Mouse (Mus musculus) heart, postnatal 10 days (tissue): ENCODE results near the gene Gm20388. TPM values are rescaled to one million over a fixed set of nuclear protein-coding genes. Genes with fewer than 3 reads are reported as not detected.

ENCODE experiments used
- DNase-seq, 2 experiments: peaks; one replicate each; pipeline ENCODE4 v3.0.0; 2021
- intact Hi-C: fragments of 180-260 bp; cut with DNase I; formaldehyde crosslinking; loops from one replicate; pipeline ENCODE4 v1.15.1; 2025
- total RNA-seq, 2 experiments: library from RNA; stranded (reverse); gene quantifications; 2 replicates each; pipeline ENCODE4 v1.2.3; 2021

Gene Gm20388
- total RNA-seq, 2 experiments from 2014 or later = 2.0 to 2.2 TPM

DNA sequence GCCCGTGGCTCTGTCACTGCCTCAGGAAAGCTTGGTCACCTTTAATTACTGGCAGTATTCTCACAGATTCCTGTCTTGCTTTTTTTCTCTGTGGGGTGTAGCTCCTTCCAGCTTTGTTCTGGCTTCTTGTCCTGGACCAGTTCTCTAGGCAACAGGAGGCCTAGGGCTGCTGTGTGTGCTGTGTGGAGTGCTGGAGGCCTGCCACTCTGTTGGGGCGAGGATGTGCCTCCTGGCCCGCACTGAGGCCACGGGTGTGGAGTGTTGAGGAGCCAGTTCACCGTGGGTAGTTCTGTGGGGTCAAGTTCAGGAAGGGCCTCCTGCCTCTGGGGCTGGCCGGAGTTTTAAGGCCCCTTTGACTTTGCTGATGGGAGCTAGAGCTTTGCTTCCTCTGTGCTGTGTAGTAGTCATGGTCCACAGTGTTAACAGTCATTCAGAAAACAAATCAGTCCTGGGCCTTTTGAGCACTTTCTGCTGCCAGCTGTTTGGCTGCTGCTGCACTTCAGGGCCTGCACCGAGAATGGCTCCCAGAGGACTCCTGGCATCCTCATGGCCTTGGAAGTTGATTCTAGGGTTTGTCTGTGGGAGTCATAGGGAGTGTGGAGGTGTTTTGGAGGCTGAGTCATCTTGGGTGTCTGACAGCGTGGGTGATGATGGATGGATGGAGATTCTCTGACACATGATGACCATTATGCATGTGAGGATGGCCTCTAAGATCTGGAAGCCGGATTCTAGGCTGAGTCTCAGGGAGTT is 2080.0 kb downstream of the Gm20388 start:
- DNase-seq = peak; percentile 25 to 33

DNA sequence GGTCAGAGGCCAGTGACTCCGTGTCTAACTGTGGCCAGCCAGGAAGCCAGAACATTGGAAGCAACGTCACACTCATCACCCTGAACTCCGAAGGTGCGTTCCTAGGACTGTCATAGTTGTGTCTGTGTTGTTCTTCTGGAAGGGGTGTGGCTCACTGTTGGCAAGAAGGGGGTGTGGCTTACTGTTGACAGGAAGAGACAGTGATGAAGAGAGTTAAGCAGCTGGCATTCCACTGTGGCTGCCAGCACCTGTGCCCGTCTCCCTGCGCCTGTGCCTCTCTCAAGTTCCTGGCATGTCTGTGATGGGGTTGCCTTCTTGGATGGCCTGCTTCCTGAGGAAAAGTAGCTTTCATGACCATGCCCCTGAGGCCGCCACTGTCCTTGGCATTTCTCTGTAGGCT is 2081.0 kb downstream of the Gm20388 start:
- no peak for DNase-seq
- intact Hi-C loops = no loop called here

More for the DNA sequence above, 2080.0 kb downstream of the Gm20388 start:
- intact Hi-C loops = no loop called here

DNA sequence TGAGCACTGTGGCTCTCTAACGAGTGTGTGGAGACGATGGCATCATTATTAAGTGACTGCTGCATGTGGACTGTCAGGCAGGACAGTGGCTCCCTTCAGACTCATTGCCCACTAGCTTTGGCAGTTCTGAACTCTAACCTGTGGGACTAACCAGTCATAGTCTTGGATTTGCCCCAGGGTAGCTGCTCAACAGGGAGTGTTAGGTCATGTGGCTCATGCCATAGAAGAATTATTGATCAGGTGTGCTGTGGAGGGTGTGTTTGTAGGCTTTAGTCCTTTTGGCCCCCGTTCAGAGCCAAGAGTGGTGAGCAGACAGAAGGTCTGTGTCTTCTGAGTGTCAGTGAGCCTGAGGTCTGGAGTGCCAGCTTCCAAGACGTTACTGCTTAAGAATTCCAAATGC is 2082.3 kb downstream of the Gm20388 start:
- no peak for DNase-seq
- intact Hi-C loops = no loop called here

DNA sequence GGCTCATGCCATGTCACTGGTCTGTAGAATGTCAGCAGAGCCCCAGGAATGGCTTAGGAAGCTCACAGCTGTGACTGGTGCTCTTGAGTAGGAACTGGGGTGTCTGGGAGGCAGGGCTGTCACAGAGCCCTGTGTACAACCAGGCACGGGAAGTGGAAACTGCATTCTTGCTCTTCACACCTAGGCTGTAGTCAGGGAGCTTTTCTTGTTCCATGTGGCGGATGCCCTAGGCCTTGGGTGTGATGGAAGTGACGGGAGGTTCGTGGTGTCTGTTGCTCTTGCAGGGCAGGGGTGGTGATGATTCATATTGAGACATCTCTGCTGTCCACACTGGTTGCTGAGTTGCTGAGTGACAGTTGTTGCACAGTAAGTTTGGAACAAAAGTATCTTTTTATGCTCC is 2084.5 kb downstream of the Gm20388 start:
- intact Hi-C loops = no loop called here
- DNase-seq = no peak

DNA sequence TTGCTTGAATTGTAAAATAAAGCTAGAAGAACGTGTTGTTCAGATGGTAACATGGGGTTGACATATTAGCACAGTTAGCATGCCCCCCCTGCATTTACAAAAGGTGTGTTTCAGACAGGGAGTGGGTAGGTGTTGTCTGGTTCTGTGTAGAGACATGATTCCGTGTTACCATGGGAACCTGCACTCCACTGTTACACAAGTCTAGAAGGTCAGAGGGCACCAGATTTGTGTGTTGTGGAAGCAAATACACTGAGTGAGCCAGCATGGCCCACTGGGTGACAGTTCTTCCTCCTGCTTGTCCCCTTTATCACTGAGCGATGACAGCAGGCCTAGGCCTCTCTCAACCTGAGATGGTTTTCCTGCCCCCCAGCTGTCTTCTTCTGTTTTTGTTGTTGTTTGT is 2085.3 kb downstream of the Gm20388 start:
- intact Hi-C loops = no loop called here
- DNase-seq = no peak

DNA sequence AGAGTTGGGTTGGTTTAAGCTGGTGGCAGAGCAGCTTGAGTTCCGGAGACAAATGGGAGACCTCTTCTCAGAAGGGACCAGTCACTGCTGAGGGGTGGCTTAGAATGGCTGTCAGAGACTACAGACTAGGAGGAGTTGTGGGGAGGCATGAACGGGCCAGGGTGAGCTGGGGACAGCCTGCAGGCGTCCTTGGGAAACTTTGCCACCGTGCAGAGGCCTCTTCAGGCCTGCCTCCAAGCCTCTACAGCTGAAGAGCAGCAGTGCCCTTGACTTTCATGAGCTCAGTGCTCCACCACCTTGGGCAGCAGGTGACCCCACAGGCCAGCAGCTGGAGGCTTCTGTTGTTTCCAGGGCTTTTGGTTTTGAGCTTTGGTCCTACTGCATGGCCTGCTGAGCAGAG is 2088.0 kb downstream of the Gm20388 start:
- peak in 1 of 2 experiments; percentile 21 for DNase-seq
- intact Hi-C loops = no loop called here

DNA sequence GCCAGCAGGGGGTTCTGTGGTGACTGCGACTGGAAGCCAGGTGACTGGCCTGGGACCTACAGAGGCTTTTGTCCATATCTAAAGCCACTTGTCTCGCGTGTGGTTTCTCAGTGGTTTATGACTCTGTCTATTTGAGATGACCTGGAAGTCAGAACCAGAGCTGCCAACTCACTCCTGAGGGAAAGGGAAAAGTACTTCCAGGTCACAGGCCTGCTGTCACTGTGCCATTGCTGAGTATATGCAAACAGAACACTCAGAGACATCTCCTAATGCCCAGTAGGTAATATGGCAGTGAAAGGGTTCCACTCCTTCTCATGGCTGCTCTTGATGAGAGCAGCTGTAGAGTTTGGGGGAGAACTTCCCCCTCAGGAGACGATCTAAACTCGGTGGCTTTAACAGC is 2088.6 kb downstream of the Gm20388 start:
- intact Hi-C loops = no loop called here

DNA sequence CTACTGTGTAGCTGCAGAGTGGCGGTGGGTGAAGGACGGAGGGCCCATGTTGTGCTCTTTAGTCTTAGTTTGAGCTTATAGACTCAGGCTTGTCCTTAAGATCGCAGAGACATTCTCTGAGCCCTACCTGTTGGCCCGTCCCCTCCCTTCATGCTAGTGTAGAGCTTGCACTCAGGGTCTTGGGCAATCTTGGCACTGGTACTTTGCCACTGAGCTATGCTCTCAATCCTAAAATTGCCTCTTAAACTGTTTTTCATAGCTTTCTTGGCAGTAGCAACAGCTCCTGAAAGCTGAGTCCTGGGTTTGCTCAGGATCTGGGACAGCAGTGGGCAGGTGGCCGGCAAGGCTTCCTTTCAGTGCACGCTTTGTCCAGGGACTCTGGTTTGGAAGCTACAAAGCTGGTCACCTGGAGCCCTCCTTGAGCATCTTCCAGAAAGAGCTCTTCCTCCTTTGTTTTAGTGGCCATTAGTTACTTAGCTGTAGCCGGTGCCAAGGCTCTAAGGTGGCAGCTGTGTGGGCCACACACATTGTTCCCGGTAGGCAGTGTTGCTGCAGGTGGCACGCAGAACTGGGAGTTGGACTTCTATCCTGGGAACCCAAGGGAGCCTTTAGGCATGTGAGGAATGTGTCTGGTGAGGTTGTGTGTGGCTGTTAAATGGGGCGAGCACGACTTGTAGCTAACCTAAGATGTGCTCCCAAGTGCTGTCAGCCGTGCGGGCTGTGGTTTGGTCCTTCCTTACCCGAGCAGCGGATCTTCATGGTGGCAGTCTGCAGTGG is 2090.9 kb downstream of the Gm20388 start:
- intact Hi-C loops = no loop called here
- DNase-seq = no peak

More for the DNA sequence above, 2088.6 kb downstream of the Gm20388 start:
- peak in 1 of 2 experiments; percentile 36 for DNase-seq

DNA sequence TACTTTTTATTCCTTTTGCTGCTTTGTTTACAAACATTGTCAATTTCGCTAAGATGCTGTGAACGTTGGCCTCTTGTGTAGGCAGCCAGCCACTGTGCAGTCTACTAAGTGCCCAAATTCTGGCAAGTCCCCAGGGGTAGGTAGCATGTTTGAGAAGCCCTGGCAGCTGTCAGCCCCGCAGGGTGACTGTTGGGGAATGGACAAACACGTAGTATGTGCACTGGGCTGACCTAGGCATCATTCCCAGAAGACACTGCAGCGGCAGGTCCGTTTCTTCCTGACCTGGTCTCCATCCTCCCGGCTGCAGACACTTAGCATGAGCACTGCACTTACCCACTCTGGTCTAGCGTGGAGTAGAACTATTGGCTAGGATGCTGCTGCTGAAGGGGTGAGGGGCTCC is 2093.0 kb downstream of the Gm20388 start:
- peak; percentile 58 to 59 for DNase-seq
- intact Hi-C loops = no loop called here

DNA sequence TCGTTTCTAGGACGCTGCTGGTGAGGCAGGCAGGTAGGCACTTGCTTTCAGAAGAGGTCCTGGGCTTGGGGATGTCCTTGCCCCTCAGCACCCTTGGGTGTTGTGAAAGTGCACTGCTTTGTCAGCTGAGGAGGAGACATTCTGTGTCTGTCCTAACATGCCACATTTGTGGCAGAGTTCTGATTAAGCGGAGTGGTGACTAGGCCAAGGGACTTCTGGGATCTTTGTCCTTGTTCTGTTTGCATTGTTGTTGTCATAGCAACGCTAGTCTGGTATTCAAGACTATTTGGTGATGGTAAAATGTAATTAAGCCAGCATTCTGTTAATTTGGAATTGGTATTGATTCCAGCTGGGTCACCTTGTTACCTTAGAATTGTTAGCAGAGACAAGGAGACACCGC is 2093.5 kb downstream of the Gm20388 start:
- no peak for DNase-seq
- intact Hi-C loops = no loop called here

DNA sequence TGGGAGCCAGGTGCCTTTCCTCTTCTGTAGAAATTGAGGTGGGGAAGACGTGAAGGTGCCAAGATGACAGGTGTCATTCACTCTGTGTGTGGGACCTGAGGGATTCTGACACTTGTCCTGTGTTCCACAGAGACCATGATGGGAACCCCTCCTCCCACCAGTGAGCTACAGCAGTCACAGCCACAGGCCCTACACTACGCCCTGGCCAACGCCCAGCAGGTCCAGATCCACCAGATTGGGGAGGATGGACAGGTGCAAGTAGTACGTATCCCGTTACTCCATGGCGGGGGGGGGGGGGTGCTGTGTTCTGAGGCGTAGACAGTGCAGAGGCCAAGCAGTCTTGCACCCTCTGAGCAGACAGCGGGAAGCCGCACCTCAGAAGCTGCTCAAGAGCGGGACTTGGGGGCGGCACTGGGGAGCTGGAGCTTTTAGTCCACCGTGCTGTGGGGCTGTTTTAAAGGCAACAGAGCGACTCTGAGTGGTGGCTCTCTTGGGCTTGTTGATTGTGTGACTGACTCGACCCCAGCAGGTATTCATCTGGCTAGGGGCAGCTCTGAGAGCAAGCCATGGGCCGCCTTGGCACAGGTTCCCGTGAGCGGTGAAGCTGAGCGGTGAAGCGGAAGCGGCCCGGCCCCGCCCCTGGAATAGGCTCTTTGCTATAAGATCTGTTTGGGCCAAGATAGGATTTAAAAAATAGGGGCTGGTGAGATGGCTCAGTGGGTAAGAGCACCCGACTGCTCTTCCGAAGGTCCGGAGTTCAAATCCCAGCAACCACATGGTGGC is 2095.0 kb downstream of the Gm20388 start:
- intact Hi-C loops = no loop called here

DNA sequence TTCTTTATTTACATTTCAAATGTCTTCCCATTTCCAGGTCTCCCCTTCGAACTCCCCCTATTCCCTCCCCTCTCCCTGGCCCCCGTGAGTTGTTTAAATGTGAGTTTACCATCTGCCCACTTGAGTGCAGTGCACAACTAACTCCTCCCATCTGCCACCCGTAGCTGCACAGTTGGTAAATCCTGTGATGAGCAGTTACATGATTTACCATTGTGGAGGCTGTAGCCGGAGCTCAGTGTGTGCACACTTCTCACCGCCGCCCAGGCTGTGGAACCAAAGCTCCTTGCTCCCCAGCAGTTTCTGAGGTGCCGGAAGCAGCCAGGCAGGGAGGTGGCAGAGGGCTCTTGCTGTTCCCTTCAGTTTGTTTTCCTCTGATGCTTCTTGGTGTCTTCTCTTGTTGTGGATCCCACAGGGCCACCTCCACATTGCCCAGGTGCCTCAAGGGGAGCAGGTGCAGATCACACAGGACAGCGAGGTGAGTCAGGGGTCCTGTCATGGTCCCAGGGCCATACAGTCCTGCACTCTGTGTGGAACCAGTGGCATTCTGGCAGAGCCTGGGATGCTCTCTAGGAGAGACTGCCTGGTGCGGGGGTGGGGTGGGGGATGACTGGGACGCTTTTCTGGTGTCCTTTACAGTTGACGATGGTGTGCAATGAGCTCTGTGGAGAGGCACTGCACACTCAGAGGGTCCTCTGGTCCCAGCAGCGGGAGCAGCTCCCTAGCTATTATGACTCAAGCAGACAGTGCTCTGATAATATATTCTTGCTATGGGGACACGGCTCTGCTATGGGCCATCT is 2096.2 kb downstream of the Gm20388 start:
- DNase-seq = no peak
- intact Hi-C loops = no loop called here

More for the DNA sequence above, 2095.0 kb downstream of the Gm20388 start:
- DNase-seq = no peak

DNA sequence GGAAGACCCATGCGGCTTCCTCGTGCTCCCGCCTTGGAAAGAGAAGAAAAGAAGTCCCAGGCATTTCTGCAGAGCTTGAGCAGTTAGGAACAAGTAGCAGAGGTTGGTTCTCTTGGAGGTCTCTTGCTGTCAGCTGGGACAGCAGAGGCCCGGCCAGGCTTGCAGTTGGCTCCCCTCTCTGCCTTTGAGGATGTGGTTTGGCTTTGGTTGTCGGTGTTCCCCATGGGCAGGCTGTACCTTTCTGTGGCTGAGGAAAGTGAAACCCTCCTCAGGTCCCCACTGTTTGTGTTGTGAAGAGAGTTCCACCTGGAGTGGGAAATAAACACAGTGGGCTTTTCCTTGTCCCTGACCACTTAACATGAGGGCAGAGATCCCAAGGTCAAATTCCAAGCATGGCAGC is 2097.8 kb downstream of the Gm20388 start:
- intact Hi-C loops = no loop called here
- DNase-seq = no peak

DNA sequence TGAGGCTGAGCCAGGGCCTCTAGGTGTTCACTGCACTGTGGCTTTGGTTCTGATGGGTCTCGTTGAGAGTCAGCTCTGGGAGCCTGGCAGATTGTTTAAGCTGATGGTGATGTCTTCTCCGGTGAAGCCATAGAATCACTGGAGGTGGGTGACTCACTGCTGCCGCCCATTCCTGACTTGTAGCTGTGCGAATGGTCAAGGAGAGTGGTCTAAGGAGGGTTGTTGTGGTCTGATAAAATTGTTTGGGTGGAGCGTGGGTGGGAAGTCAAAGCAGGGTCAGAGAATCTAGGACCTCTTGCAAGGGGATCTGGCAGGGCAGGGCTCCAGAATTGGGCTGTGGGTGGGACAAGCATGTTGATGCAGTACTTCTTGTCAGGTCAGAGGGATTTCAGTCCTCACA is 2100.0 kb downstream of the Gm20388 start:
- intact Hi-C loops = no loop called here
- DNase-seq = no peak

DNA sequence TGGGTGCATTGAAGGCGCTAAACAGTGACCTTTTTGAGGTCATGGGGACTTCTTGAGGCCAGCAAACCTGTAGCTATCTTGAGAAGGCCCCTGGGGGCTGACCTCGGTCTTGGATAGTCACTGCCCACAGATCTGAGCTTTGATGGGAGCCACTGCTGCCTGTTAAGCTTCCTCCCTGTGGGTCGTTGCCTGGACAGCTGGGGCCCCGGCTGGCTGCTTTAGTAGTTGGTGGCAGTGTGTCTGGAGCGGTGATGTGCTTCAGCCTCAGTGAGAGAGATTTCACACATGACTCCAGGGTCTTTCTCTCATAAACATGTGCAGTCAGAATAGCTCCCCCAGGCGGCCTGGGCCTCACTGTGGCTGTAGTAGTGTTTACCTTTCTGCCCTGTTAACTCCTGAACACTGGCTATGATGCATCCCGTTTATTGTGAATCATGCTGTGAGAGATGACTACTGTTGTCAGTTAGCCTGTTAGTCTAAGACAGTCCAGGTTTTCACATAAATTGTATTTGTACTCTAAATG is 2100.5 kb downstream of the Gm20388 start:
- intact Hi-C loops = no loop called here
- DNase-seq = no peak

DNA sequence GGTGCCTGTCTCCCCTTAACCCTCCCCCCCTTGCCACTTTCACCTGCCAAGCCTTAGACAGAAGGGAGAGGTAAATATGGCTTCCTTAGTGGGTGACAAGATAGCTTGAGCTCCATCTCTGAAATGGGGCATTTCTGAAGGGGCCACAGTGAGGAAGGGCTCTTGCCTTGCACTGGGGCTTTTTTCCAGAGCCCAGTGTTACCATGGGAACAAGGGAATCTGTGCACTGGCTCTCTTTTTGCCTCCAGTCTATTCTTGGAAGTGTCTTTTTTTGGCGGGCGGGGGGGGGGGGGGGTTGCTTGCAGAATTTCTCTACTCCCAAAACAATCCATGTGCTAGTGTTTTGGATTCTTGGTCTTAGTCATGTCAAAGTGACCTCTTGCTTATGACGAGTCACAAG is 2104.0 kb downstream of the Gm20388 start:
- intact Hi-C loops = no loop called here
- DNase-seq = no peak

DNA sequence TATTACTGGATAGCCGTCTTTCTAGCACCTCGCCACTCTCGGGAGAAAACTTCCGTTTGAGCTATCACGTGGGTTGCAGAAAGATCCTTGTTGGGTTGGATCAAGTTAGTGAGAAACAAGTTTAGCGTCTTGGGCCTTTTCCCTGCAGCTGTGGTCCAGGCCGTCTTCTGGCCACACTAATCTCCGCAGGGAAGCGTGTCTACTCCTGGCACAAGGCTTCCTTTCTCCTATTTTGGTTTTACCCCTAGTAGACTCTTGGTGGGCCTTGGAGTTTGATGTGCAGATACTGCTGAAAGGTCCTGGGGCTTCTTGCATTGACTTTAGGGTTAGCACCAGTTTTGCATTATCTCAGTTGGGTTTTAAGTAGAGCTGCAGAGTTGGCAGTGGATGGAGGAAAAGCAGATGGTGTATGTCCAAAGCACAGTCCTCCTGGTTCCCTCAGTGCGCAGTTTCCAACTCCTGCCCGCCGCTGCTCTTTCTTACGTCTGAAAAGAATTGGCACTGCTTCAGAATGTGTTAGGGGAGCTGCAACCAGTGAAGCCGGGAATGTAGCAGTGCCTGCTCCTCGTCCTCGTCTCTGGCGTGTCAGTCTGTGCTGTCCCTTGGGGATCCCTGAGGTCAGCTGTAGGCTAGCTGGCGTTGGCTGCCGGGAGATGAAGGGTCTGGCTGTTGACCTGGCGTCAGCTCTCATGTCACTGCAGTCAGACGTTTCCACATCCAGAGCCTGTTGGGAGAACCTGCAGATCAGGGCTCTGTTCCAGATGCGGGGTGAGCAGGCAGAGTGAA is 2107.6 kb downstream of the Gm20388 start:
- intact Hi-C loops = no loop called here
- peak; percentile 56 to 58 for DNase-seq

DNA sequence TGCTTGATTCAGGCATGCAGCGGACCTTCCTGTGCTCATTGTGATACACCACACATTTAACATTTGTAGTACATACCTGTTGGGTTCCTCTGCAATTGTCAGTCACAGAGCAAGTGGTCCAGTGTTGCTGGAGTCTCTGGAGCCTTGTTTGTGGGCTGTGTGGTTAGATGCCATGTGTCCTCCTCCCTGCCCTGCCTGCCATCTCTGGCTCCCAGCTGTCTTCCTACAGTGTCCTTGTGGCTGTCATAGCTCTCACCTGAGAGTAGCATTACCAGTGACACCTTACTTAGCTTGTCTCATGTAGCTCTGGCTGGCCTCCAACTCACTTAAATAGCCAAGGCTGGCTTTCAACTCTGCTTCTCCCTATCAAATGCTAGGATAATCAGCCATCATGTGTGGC is 2108.5 kb downstream of the Gm20388 start:
- no peak for DNase-seq
- intact Hi-C loops = no loop called here

DNA sequence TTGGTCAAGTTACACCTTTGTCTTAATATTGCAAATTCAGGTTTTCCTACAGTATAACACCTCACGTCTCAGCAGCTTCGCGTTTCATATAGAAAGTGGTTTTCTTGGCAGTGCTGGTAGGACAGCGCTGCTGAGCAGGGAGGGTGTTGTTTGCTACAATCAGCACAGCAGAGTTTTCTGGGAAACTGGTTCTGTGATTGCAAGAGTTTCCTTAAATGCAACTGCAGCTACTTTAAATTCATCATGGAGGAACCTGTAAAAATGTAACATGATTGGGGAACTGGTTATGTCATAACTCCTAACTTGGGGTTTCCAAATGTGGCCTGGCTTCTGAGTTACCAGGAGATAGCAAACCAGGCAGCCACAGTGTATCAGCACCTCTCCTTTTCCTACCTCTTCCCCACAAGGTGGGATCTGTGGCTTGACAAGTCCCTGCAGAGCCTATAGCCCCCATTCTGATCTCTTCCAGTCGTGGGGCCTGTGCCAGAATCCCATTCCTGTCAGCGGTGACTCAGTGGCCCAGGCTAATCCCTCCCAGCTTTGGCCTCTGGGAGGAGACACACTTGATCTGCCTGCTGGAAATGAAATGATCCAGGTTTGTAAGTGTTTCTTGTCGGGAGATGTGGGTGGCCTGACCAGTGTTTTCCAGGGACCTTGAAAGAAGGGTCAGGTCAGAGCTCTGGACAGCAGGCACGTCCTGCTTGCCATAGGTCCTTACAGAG is 2109.6 kb downstream of the Gm20388 start:
- intact Hi-C loops = no loop called here
- DNase-seq = no peak
